Mouse (Mus musculus) left cerebral cortex, adult 2 months (tissue): ENCODE measurements around the gene Pramel3. TPM values are rescaled to one million over a fixed set of nuclear protein-coding genes. Genes with fewer than 3 reads are reported as not detected.
"Not testable (repeated sequence)": the region's sequence is repeated elsewhere in the genome, so short reads cannot be mapped to it uniquely, and the experiment has no call there.

Experiments used
- DNase-seq, 2 experiments: peaks; one replicate each; pipeline ENCODE4 v3.0.0; 2021 to 2022; ENCODE audit warnings: low spot score in 2 of 2, mixed read lengths in 1 of 2; ENCODE audit errors: extremely low spot score in 1 of 2
- H3K27ac ChIP-seq: fragments of 200-600 bp; 2 replicates; pipeline ENCODE4 v1.8.1; 2022
- H3K4me3 ChIP-seq: fragments of 200-600 bp; 2 replicates; pipeline ENCODE4 v1.8.1; 2022
- intact Hi-C: fragments of 180-260 bp; cut with DNase I; formaldehyde crosslinking; loops from one replicate; pipeline ENCODE4 v1.15.1; 2025
- long read RNA-seq, 2 experiments: library from polyadenylated mRNA; stranded (forward); transcript quantifications; one replicate each; pipeline ENCODE4 v2.0.0; 2021; ENCODE audit warnings: borderline mapping rate in 2 of 2
- total RNA-seq, 2 experiments: library from RNA; stranded (reverse); gene quantifications; 2 replicates each; pipeline ENCODE4 v1.2.3; 2021

Gene Pramel3
- total RNA-seq = not detected
- long read RNA-seq, experiment 1 = 0 reads
- long read RNA-seq, experiment 2 = 0 reads

DNA sequence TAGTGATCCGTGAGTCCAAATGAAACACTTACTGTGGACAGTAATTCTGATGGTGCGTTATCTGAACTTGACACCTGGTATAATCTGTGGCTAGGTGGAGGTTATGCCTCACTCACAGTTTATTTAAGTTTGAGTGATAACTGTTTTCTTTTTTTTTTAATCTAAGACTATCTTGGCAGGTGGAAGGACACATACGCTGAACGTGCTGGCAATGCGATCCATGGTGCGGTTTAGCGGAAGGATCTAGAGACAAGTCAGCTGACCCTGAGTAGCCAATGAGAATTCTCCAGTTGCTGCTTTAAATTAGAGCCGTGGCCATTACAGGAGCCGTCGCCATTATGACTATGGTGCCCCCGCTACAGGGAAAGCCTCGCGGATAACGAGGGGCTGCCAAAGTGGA lies at the start of gene Pramel3:
Gene Pramel3, plus strand, starts transcription at position 301 of the 400 bp plus-strand sequence.
- H3K4me3 ChIP-seq, H3K27ac ChIP-seq, intact Hi-C loops, DNase-seq: not testable (repeated sequence)

DNA sequence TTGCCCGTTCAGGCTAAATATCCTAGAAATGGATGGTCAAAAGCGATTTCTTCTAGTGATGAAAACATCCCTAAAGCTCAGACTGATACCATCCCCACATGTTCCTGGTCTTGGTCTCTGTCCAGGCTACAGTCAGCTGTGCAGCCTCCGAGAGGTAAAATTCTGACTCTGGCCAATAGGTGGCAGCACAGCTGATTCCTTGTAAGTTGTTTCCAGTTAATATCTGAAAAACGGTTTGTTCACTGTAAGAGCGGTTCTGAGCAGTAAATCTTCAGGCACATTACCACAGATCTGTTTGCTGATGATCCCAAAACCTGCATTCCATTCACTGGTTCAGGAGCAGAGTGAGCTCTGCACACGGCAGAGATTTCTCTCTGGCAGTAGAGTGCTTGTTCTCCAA lies 58.6 kb downstream of the Pramel3 start:
- intact Hi-C loops, H3K4me3 ChIP-seq, H3K27ac ChIP-seq, DNase-seq: not testable (repeated sequence)

- H3K27ac ChIP-seq, intact Hi-C loops, H3K4me3 ChIP-seq, DNase-seq: not testable (repeated sequence)
Observed at GRCm38 (mm10) chrX:135361943-135362342, 59.8 kb downstream of the Pramel3 start.

Other genes with a start within 250 kb of the Pramel3 start
- gene Gm15023, start 124.7 kb upstream of the Pramel3 start, total RNA-seq = not detected
- 100 to 1,000 TPM in 1 of 2 experiments, 10 to 100 TPM in 1; 93.6 to 107 TPM for gene Tceal6, start 91.6 kb upstream of the Pramel3 start, total RNA-seq
- not detected for gene Gm5128, start 71.0 kb downstream of the Pramel3 start, total RNA-seq
- gene Gm7903, start 131.5 kb downstream of the Pramel3 start, total RNA-seq = not detected
- not detected for gene AV320801, start 192.3 kb downstream of the Pramel3 start, total RNA-seq